Mouse (Mus musculus): ENCODE measurements around the gene Coa5.

Gene Coa5

GRCm38 (mm10) chr1:37368125-37368524 lies 61.8 kb downstream of the Coa5 start:
- no peak for DNase-seq (ENCODE audit: low read depth, low spot score)

All from A20 (cell line).